Mouse (Mus musculus) Patski (cell line): ENCODE measurements around the gene Eif2d. TPM values are rescaled to one million over a fixed set of nuclear protein-coding genes. Genes with fewer than 3 reads are reported as not detected.

Experiments
- ATAC-seq: fragments of 100-300 bp; one replicate; pipeline ENCODE4 v1.8.0; 2021
- CTCF ChIA-PET: fragments of 350-600 bp; sonication (Branson Sonifier 250); formaldehyde crosslinking; loops from one replicate; lab custom pipeline; 2022; ENCODE audit warnings: inconsistent platforms; lab: Charles Lee
- POLR2A ChIA-PET: fragments of 350-600 bp; sonication (Branson Sonifier 250); formaldehyde crosslinking; loops from one replicate; lab custom pipeline; 2022; ENCODE audit warnings: antibody characterized with exemption, inconsistent platforms; lab: Charles Lee
- DNase-seq: peaks from one replicate; pipeline ENCODE4 v3.0.0-alpha.2; 2011; ENCODE audit warnings: low read depth, low spot score
- H3K27me3 ChIP-seq: fragments of 371-371 bp; one replicate; pipeline ENCODE4 v1.5.1; 2021
- CTCF ChIP-seq: fragments of 100-300 bp; IDR thresholded peaks from one replicate; pipeline ENCODE4 v1.5.1; 2021
- in situ Hi-C: fragments of 300-500 bp; cut with MboI; formaldehyde crosslinking; loops from 3 replicates; pipeline ENCODE4 v1.11.1; 2018; ENCODE audit warnings: low pct_unique_long_range_greater_than_20kb, mixed read lengths
- polyA plus RNA-seq: library from polyadenylated mRNA; unstranded; gene quantifications from one replicate; pipeline ENCODE4 v1.2.3, GENCODE M21; 2021

Gene Eif2d
- polyA plus RNA-seq, 1 experiment from 2014 or later: 53.8 TPM

DNA sequence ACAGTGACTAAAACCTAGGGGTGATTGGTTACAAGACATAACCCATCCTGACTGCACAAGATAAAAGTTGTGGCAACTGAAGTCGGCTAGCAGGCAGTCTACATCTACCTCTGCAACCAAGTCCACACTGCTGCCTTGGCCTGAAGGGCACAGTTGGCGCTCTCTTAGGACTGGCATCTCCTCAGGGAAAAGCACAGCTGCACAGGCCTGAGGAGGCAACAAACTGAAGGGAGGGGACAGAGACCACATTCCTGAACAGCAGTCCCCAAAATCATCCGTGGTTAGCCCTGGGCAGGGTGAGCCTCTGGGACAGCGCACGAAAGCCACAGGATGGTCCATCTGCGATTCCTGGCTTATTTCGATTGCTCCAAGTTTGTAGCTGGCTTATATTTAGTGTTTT lies 42.7 kb downstream of the Eif2d start:
- DNase-seq (no peak), ATAC-seq (no peak)
- ChIA-PET CTCF (no interaction called here), POLR2A (no interaction called here)
- no peak for TF ChIP-seq CTCF
- in situ Hi-C loops: no loop called here
- H3K27me3 ChIP-seq: no peaks in the 10 kb centered on the region

DNA sequence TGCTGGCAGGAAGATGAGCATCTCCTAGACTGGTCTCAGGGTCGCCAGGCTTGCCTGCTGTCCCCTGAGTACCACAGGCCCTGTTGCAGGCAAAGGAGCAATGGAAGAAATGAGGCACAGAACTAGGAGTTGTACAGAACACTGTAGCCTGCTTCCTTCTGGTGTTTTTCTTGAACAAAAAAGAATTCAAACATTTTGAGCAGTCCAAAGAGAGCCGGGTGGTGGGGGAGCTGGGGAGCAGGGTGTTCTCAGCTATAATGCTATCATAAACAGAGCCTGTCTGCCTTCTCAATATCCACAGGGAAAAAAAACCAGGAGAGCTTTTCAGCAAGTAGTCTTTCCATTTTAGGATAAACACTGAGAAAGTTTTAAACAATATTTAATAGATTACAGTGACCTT lies 43.1 kb downstream of the Eif2d start:
- ChIA-PET CTCF (no interaction called here), POLR2A (no interaction called here)
- ATAC-seq (no peak), DNase-seq (no peak)
- no peaks in the 10 kb centered on the region for H3K27me3 ChIP-seq
- in situ Hi-C loops: no loop called here
- TF ChIP-seq CTCF: no peak

GRCm38 (mm10) chr1:131198417-131198960 lies 45.5 kb downstream of the Eif2d start:
- ChIA-PET CTCF (interaction anchor here (0.7 to 2.4 kb wide), 3 partner anchors 9 to 48 kb away, joined by 3 to 8 read pairs (median 4); no protein-coding TSS in a partner anchor), POLR2A (no interaction called here)
- no peaks in the 10 kb centered on the region for H3K27me3 ChIP-seq
- in situ Hi-C loops: no loop called here
- no peak for ATAC-seq
- DNase-seq: no peak
- TF ChIP-seq CTCF: no peak

- no peaks in the 10 kb centered on the region for H3K27me3 ChIP-seq
- ATAC-seq (no peak), DNase-seq (no peak)
- in situ Hi-C loops: no loop called here
- POLR2A ChIA-PET: no interaction called here
- TF ChIP-seq CTCF: no peak
- CTCF ChIA-PET: interaction anchor here (0.7 to 2.4 kb wide), 3 partner anchors 8 to 47 kb away, joined by 3 to 8 read pairs (median 4); no protein-coding TSS in a partner anchor
Measured at GRCm38 (mm10) chr1:131199118-131199821, 46.3 kb downstream of the Eif2d start.

- POLR2A ChIA-PET: no interaction called here
- DNase-seq (no peak), ATAC-seq (no peak)
- in situ Hi-C loops: no loop called here
- H3K27me3 ChIP-seq: no peaks in the 10 kb centered on the region
- TF ChIP-seq CTCF: no peak
- CTCF ChIA-PET: no interaction called here
Measured at GRCm38 (mm10) chr1:131199976-131200375, 47.0 kb downstream of the Eif2d start.

DNA sequence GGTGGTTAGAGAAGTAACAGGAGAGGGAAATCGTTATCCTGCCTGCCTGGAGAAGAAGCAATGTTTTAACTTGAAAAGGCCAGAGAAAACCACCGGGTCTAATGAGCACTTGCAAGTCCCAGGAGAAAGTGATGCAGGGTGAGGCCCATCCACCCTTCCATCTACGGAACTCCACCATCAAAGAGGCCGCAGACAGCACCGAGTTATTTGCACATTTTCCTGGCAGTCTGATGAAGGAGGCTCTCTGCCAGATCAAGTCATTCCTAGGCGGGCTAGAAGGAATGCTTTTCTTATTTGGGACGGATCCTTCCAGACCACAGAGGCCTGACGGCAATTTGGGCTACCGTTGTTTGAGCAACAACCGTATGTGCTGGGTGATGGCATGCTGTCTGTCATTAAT lies 47.6 kb downstream of the Eif2d start:
- POLR2A ChIA-PET: no interaction called here
- DNase-seq (no peak), ATAC-seq (no peak)
- in situ Hi-C loops: no loop called here
- H3K27me3 ChIP-seq: no peaks in the 10 kb centered on the region
- CTCF ChIA-PET: no interaction called here
- no peak for TF ChIP-seq CTCF

DNA sequence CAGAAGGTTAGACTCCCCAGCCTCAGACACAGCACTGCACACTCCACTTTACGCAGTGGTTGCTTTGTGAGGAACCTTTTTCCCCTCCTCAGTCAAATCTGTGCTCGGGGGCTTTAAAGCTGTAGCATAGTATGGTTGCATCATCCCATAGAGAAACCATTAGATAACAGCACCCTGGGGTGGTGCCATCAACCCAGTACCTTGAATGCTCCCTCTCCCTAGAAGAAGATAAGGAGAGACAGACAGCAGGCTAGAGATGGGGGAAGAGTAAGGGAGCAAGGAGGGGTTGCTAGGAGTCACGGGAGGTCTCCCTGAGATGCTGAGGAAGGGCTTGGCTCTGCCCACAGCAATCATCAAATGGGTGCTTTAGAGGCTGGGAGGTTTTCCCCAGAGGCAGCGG lies 48.4 kb downstream of the Eif2d start:
- ATAC-seq (no peak), DNase-seq (no peak)
- in situ Hi-C loops: no loop called here
- CTCF ChIA-PET: no interaction called here
- no peak for TF ChIP-seq CTCF
- H3K27me3 ChIP-seq: no peaks in the 10 kb centered on the region
- POLR2A ChIA-PET: no interaction called here

GRCm38 (mm10) chr1:131204461-131204860 lies 51.5 kb downstream of the Eif2d start:
- DNase-seq: no peak
- in situ Hi-C loops: no loop called here
- ATAC-seq: no peak
- TF ChIP-seq CTCF: no peak
- ChIA-PET POLR2A (no interaction called here), CTCF (no interaction called here)
- H3K27me3 ChIP-seq: no peaks in the 10 kb centered on the region

- no peak for DNase-seq
- ChIA-PET POLR2A (no interaction called here), CTCF (interaction anchor here (1.0 to 2.7 kb wide), 5 partner anchors 12 to 54 kb away, joined by 3 to 9 read pairs (median 5); partner anchors contain the start of gene Rassf5)
- no peak for ATAC-seq
- TF ChIP-seq CTCF: no peak
- no peaks in the 10 kb centered on the region for H3K27me3 ChIP-seq
- in situ Hi-C loops: no loop called here
Measured at GRCm38 (mm10) chr1:131206342-131206741, 53.4 kb downstream of the Eif2d start.

DNA sequence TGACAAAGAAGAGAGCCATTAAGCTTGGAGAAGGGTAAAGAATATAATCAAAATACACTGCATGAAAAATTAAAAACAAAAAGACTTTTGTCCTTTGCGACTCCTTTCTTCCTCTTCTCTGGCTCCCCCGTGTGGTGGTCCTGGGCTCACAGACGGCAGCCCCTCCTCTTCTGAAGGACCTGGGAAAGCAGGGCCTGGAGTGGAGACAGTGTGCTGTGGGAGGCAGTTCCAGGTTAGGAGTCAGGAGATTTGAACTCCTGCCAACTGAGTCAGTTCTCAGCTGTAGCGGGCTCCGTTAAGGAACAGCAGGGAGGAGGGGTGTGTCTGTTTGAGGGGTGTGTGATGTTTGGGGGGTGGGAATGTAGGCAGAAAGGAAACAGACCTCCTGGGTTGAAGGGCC lies 54.5 kb downstream of the Eif2d start:
- in situ Hi-C loops: no loop called here
- DNase-seq (no peak), ATAC-seq (no peak)
- POLR2A ChIA-PET: no interaction called here
- TF ChIP-seq CTCF: peak; percentile 81
- CTCF ChIA-PET: interaction anchor here (0.8 to 2.7 kb wide), 8 partner anchors 9 to 53 kb away, joined by 3 to 10 read pairs (median 6); partner anchors contain the start of gene Rassf5
- no peaks in the 10 kb centered on the region for H3K27me3 ChIP-seq

GRCm38 (mm10) chr1:131208081-131208480 lies 55.1 kb downstream of the Eif2d start:
- CTCF ChIA-PET: interaction anchor here (1.7 to 2.2 kb wide), 4 partner anchors 10 to 38 kb away, joined by 5 to 10 read pairs (median 8); partner anchors contain the start of gene Rassf5
- TF ChIP-seq CTCF: no peak
- POLR2A ChIA-PET: interaction anchor here (1.4 kb wide), 1 partner anchor 34 kb away, joined by 5 read pairs; no protein-coding TSS in a partner anchor
- ATAC-seq (no peak), DNase-seq (no peak)
- H3K27me3 ChIP-seq: no peaks in the 10 kb centered on the region
- in situ Hi-C loops: no loop called here
